Mouse (Mus musculus) cerebellum, adult 18-20 months (tissue): ENCODE results near the gene Tmem37.

Experiments
- DNase-seq, 2 experiments: peaks; one replicate each; pipeline ENCODE4 v3.0.0; 2021

The Tmem37 gene

DNA sequence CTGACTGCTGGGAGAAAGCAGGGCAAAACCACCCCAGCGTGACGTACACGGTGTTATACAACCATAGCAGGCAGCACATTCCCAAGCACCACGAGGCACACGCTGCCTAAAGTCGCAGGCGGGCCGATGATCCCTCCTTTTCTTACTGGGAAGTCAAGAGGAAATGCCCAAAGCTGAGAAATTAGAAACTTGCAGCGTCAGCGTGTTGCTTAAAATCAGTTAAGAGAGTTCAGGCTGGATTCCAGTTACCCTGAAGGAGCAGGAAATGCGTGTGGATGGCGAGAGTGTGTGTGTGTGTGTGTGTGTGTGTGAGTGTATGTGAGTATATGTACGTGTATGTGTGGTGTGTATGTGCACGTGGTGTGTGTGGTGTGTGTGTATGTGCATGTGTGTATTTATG lies 16.8 kb downstream of the Tmem37 start:
- no peak for DNase-seq

DNA sequence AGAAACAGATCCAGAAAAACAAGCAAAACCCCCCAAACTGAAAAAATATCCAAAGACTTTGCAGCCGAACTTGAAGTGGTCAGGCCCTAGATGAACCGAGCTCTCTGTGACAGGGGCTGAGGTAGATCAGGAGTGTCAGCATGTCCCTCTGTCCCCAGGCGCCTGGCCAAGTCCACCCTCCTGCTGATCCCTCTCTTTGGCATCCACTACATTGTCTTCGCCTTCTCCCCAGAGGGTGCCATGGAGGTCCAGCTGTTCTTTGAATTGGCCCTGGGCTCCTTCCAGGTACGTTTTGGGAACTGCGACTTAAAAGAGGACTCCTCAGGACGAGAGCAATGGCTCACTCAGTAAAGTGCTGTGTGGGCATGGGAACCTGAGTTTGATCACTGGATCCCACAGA lies 17.6 kb downstream of the Tmem37 start:
- peak; percentile 42 to 45 for DNase-seq

DNA sequence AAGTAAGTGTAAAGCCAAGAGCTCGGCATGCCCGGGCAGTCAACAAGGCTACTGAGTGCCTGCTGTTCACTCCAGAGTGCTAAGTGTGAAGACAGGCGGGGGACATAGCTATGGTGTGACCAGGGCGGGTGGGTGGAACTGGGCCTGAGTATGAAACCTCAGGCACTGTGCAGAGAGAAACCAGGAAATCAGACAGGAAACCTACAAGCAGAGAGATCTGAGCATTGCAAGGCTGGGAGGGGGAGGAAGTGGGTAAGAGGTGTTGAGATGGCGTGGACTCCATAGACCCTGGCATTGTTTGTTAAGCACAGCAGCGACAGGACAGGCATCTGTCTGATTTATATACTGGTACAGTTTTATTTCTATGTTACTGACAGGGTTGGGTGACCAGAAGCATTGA lies 18.4 kb downstream of the Tmem37 start:
- DNase-seq = no peak

DNA sequence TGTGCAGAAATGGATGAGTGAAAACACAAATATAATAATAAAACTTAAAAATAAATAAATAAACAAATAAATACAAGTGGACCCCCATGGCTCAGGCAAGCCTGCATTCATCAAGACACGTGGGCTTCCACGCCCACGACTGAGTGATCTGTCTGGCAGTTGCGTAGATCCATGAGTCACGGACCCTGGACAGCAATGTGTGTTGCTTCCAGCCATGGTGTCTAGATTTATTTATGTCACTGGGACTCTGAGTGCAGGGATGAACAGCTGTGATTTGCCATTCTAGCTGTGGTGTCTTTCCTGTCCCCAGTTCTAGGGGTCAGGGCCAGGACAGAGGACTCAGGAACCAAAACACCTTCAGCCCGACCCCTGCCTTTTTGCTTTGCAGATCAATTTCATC lies 18.9 kb downstream of the Tmem37 start:
- no peak for DNase-seq

DNA sequence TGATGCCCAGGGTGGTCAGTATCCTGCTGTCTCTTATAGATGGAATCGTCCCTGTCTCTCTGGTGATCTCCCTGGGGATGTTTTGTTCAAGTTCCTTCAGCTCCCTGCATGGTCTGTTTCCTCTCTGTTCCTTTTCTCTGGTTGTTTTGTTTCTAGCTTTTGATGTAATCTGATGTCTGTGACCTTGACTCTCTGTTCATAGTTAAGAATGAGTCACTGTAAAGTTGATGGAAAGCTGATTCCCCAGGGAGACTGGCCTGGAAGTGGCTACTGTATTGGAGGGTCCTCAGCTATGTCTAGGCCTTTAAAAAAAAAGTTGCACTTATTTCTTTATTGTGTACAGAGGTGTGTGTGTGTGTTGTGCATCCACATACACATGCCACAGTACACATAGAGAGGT lies 22.8 kb downstream of the Tmem37 start:
- no peak for DNase-seq

DNA sequence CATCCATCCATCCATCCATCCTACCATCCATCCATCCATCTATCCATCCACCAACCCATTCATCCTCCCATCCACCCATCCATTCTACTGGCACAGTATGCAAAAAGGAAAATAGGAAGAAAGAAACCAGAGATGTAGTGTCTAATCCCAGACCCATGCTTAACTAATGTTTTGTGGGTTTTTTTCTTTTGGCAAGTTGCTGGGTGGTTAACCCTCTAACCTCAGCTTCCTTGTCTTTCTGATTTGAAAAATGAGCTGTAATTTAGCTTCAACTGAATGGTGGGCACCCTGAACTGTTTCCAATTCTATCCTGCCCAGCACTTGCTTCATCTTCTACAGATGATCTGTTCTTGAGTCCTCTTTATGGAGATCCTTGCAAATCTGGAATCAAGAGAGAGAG lies 26.5 kb downstream of the Tmem37 start:
- DNase-seq = no peak

DNA sequence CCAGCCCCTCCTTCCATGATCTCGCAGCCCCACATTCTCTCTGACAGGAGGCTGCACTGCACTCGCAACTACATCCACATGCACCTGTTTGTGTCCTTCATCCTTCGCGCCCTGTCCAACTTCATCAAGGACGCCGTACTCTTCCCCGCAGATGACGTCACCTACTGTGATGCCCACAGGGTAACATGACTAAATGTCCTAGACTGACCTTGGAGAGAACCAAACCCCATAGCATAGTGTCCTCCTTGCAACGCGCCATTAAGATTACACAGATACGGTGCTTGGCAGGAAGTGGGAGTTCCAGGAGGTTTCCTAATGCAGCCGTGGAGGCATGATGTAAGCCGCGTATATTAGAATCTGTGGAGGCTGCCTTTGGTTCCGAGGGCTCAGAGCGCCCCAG lies 29.3 kb downstream of the Tmem37 start:
- DNase-seq = no peak

DNA sequence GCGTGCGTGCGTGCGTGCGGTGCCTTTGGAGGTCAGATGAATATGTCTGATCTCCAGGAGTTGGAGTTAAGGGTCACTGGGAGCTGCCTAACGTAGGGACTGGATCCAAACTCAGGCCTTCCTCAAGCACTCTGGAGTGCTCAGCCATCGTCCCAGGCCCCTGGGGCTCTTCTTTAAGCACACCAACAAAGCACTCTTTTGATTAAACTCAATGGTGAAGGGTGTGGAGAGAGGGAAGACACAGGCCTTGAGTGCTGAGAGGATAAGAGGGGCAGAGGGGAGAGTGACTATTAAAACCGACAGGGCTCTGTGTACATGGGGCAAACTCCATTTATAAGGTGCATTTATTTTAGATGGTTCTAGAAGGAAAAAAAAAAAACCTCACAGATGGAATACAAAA lies 31.5 kb downstream of the Tmem37 start:
- no peak for DNase-seq

DNA sequence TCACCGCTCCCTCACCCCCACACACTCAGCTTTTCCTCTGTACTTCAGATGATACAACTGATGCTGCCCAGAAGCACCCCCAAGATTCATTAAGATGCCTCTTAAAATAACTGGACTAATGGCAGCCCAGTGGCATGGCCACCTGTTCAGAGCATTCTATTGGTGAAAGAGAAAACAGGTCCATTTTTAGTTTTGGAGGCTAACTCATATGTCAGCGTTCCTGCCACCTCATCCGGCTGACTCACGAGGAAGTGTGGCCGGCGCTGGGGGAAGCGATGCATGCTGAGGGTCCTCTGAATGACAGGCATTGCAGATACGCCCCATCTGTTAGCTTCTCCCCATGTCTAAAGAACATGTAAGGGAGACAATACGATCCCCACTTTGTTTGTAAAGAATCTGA lies 35.3 kb downstream of the Tmem37 start:
- no peak for DNase-seq

DNA sequence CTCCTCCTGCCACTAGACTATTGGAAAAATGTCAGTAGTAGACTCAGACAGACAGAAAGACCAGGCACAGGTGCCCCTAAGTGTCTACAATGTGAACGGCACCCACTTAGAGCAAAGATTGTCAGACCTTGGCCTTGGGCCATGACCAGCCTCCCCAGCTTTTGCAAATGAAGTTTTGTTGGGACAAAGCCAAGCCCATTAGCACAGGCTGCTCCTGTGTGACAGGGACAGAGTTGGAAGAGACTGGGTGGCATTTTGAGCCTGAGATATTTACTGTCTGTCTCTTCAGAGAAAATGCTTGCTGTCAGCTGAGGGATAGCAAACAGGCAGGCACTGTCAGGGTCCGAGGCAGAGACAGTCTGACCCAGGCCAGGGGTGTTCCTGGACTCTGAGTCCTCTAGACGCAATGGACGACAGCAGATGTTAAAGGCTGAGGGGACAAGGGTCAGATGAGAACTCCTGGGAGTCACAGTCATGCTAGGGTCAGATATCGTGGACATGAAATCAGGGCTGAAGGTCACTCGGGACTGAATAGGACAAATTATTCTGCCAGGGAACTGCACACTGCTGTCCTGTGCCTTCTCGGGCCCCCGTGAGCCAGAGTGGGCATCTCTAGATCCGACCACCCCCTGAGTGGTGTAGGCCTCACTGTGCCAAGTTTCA lies 36.7 kb downstream of the Tmem37 start:
- no peak for DNase-seq

DNA sequence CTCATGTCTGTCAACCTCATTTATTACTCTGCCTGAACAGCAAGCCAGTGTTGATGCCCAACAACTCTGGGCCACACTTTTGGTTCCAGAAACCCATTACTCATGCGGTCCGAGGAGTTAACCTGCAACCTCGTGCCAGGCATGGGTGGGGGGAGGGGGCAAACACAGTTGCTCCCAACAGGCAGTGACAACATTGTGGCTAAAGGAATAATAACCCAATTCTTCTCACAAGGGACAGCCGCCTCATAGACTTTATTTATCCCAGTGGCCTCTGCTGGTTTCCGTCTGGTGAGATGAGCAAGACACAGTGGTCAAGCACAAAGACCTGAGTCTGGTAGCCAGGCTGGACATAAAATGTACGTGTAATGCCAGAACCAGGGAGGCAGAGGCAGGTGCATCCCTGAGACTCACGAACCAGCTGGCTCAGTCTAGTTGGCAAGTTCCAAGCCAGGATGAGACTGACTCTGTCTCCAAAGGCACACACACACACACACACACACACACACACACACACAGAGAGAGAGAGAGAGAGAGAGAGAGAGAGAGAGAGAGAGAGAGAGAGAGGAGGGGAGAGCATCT lies 38.3 kb downstream of the Tmem37 start:
- DNase-seq = no peak

DNA sequence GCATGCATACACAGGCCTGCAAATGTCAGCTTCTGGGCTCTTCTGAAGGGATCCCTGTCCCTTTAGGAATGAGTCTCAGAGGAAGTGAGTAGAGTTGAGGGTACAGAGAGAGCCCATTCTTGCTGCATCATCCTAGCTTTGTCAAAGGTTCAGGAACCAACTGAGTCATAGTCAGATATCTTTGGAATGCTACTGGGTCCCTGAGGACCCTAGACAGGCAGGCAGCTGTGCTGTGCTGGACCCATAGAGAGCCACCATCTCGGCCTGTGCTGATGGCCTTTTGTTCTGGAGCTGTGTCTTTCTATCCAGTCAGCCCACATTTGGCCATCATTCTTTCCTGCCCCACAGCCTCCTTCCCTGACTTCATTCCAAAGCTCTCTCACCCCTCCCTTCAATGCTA lies 39.1 kb downstream of the Tmem37 start:
- no peak for DNase-seq

DNA sequence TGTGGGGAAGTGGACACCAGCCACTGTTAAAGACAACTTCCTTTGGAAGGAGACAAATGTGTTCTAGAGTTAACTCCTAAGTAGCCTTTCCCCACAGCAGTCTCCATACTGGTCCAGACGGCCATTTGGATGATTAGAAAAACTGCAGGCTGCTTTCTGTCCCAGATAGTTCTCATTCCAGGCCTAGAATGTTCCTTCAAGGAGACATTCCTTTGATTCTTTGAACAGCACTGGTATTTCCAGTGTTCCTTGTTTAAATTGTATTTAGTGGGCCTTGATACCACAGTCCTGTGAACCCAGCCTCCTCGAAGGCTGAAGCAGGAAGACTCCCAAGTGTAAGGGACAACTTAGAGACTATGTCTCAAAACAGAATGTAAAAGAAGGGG lies 40.4 kb downstream of the Tmem37 start:
- no peak for DNase-seq

DNA sequence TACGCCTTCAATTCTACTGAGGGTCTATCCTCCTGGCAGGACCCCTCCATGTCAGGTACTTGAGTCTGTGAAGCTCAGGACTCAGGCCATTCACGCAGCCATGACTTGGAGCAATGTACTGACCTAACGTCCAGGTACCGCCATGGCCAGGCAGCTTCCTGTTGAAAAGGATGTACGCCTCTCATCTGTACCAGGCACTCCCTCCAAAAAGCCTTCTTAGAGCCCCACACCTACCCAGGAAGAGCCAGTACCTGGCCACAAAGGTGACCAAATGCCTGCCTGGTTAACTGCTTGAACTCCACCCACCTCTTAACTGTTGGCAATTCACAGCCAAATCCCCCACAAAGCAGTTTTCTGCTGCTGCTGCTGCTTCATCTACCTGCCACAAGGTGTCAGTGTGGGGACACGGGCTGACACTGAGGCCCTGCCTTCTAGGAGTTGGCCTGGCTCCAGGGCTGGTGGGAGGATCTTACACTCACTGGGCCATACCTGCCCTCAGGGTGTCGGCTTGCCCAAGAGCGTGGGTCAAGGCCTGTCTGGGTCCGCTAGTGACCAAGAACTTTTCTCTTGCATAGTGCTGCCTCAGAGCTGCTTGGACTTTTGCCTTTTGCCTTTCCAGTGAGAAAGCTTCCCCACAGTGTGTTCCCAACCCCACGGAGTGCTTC lies 40.9 kb downstream of the Tmem37 start:
- DNase-seq = peak; percentile 51 to 68

DNA sequence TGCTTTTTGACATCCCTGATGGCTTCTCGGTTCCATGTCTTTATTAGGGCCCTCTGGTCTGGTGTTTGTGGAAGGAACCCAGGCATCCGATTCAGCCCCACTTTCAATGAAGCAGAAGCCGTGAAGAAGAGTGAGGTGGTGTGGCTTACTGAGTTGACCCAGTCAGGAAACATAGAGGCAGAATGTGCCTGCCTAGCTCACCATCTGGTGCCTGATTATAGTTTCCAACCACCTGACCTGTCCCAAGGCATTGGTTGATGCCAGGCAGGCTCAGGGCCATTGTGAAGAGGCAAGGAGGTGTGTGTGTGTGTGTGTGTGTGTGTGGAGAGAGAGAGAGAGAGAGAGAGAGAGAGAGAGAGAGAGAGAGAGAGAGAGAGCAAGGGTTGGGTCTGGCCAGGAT lies 43.4 kb downstream of the Tmem37 start:
- peak; percentile 61 to 66 for DNase-seq

DNA sequence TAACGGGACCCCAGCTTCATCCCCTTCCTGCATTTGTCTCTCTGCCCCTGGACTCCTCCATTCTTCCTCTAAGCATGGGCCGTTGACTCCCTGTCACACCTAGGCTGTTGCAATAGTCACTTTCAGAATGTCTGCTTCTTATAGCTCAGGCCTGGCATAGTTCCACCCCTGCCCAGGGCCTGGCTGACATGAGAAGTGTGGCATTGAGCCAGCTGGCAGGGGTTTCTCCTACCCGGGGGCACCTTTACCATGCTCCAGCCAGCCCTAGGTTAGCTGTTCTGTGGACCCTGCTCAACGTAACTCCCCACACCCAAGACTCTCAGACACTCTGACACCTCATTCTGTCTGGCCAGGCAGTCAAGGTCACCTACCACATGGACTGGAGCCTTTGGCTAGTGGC lies 46.2 kb downstream of the Tmem37 start:
- peak; percentile 34 to 50 for DNase-seq

DNA sequence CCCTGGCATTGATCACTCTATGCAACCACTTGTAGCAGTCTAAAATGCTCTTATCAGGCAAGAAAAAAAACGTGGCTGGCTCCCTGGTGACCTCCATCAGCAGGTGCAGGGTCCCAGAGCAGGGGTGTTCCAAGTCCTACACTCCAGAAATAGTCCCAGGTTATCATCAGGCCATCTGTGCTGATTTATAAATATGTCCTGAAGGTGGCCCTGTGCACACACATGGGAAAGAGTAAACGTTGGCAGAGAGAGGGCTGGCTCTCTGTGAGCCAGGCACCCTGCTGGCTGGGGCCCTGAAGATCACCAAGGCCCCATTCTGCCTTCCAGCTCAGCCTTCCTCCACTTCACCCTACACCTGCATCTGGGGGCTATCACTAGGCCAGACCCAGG lies 48.8 kb downstream of the Tmem37 start:
- DNase-seq = peak in 1 of 2 experiments; percentile 15

DNA sequence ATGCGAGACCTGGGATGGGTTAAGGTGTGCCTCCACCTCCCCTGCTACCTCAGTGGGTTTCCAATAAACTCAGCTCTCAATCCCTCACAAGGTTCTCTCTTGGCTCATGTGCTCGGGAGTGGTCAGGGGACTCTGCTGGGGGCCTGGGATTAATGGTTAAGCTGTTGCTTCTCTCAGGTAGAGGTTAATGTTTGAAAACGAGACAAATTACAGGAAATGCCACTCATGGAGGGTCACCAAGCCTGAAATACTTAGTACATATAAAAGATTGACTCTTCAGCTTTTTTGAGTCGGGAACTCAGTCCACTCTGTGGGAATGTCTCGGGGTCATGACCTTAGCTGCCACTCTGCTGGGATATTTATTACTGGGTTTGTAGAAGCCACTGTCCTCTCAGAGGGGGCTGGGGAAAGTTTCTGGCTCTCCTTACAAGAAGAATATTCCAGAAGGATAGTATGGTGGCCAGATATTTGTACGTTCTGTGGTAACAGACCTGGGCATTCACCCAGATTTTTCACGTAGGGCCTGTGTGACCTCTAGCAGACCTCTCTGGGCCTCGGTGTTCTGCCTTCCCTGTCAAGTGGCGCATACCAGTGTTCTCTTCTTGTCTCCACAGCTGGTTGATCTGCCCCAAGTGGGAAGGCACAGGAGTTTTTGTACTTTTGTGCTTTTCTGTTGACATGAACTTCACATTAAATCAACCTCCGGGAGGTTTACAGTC lies 49.4 kb downstream of the Tmem37 start:
- no peak for DNase-seq

DNA sequence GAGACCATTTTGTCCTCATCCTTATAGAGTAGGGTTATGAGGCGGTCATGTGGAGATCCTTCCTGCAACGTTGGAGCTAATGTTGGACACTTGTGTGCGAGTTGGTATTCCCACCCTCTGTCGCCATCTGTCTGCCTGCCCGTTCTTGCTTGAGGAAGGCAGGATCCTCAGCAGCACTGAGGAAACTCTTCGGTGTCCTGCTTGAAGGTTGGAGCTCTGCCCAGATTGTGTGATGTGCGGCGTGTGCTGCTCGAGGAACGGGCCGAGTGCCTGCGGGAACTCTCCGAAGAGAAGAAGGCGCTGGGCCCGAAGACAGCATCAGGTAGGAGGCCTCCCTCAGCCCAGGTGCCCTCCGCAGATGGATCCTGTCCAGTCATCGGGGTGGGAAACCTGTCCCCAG lies 51.9 kb downstream of the Tmem37 start:
- no peak for DNase-seq

DNA sequence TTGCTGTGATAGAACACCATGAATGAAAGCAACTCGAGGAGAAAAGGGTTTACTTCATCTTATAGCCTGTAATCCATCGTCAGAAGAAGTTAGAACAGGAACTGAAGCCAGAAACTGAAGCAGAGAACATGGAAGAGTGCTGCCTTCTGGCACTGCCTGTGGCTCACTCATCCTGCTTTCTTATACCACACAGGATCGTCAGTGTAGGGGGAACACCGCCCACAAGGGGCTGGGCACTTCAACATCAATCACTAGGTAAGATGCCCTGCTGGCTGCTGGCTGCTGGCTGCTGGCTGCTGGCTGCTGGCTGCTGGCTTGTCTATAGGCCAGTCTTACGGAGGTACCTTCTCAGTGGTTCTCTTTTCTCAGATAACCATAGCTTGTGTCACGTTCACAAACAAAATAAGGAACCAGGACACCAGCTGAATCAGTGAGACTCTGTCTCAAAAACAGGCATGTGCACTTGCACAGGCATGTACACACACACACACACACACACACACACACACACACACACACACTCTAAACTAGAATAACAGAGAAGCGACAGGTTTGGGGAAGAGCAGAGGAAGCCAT lies 53.5 kb downstream of the Tmem37 start:
- no peak for DNase-seq

DNA sequence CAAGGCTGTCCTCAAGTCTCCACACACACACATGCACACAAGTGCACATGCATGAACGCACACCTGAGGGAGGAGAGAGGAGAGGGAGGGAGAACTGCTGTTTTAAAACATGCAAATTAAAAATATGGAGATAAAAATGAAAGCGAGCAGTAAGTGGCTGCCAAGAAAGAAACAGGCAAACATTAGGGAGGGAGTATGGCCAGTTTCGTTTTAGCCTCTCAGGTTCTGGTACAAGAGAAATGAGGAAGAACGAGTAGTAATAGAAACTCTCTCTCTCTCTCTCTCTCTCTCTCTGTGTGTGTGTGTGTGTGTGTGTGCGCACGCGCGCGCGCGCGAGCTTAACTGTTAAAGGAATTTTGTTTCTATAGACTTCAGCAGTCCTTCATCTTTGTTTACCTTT lies 54.4 kb downstream of the Tmem37 start:
- DNase-seq = no peak

DNA sequence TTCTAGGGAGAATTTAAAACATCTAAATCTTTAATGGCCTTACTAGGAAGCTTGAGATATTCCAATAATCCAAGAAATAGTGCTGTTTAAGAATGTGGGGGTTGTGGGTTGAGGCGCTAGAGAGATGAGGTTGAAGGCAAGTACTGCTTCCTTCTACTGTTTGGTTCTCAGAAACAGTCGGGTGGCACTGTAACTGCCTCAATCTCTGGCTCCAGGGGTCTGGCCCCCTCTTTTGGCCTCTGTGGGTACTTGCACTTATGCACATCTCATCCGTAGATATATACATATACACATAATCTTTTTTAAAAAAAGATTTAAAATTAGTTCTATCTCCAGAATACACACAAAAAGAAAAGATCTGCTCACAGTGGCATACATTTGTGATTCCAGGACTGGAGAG lies 55.0 kb downstream of the Tmem37 start:
- DNase-seq = no peak
